Mouse (Mus musculus) C3H10T1/2 (cell line): Measurements from ENCODE around the gene Abca13. TPM values are rescaled to one million over a fixed set of nuclear protein-coding genes. Genes with fewer than 3 reads are reported as not detected.

ENCODE experiments used
- polyA plus RNA-seq, 2 experiments: library from polyadenylated mRNA; unstranded; fragments of >200 nt; fragmentation: generic; extraction: Trizol; gene quantifications; one replicate each; pipeline ENCODE4 v1.2.1; 2012; ENCODE audit warnings: missing spikeins in 2 of 2

Abca13 gene
- polyA plus RNA-seq = under 1 TPM in 1 of 2 experiments, not detected in 1; 0.01 TPM

GRCm38 (mm10) chr11:9191555-9192131 lies at the start of gene Abca13:
Abca13 (plus strand) TSS chr11:9191942.

Other genes starting within 250 kb of the Abca13 start
- gene Pkd1l1, start 218.7 kb upstream of the Abca13 start, polyA plus RNA-seq = under 1 TPM; 0.02 TPM
- 1 to 10 TPM in 1 of 2 experiments, under 1 TPM in 1; 0.54 to 2.9 TPM for gene Hus1, start 180.8 kb upstream of the Abca13 start, polyA plus RNA-seq
- gene Gm11992, start 143.3 kb upstream of the Abca13 start, polyA plus RNA-seq = under 1 TPM in 1 of 2 experiments, not detected in 1; 0.07 TPM
- gene Sun3, start 143.0 kb upstream of the Abca13 start, polyA plus RNA-seq = not detected
- gene Upp1, start 73.8 kb upstream of the Abca13 start, polyA plus RNA-seq = 10 to 100 TPM in 1 of 2 experiments, 1 to 10 TPM in 1; 3.3 to 46.8 TPM